Mouse (Mus musculus) stomach, embryonic 14.5 days (tissue): ENCODE data around the gene Lars2. TPM values are rescaled to one million over a fixed set of nuclear protein-coding genes. Genes with fewer than 3 reads are reported as not detected.
"Not testable (repeated sequence)": the region's sequence is repeated elsewhere in the genome, so short reads cannot be mapped to it uniquely, and the experiment has no call there.

Experiments used
- ATAC-seq: fragments of 200-750 bp; cut with Nextera tagmentation; 2 replicates; pipeline ENCODE4 v1.8.0; 2017; ENCODE audit warnings: low read depth, moderate TSS enrichment; ENCODE audit not compliant: insufficient number of reproducible peaks, insufficient read depth, low FRiP score
- H3K27ac ChIP-seq: fragments of 300-500 bp; sonication (generic); 2 replicates; pipeline ENCODE4 v1.5.1; 2014; ENCODE audit warnings: mild to moderate bottlenecking, low read length, moderate library complexity, mixed read lengths
- H3K27me3 ChIP-seq: fragments of 300-500 bp; sonication (generic); 2 replicates; pipeline ENCODE4 v1.6.1; 2014; ENCODE audit warnings: low read length, control low read depth, mixed read lengths; ENCODE audit not compliant: control insufficient read depth, insufficient read depth
- H3K36me3 ChIP-seq: fragments of 300-500 bp; sonication (generic); 2 replicates; pipeline ENCODE4 v1.6.1; 2014; ENCODE audit warnings: mild to moderate bottlenecking, control low read depth, low read length, moderate library complexity, mixed read lengths; ENCODE audit not compliant: control insufficient read depth, insufficient read depth
- H3K4me1 ChIP-seq: fragments of 300-500 bp; sonication (generic); 2 replicates; pipeline ENCODE4 v1.6.1; 2014; ENCODE audit warnings: low read length, control low read depth, mixed read lengths; ENCODE audit not compliant: control insufficient read depth, insufficient read depth
- H3K4me2 ChIP-seq: fragments of 300-500 bp; sonication (generic); replicated peaks from 2 replicates; pipeline ENCODE4 v1.6.1; 2014; ENCODE audit warnings: low read depth, low read length, control low read depth
- H3K4me3 ChIP-seq: fragments of 300-500 bp; sonication (generic); 2 replicates; pipeline ENCODE4 v1.5.1; 2014; ENCODE audit warnings: low read depth, low read length, control low read depth
- H3K9ac ChIP-seq: fragments of 300-500 bp; sonication (generic); replicated peaks from 2 replicates; pipeline ENCODE4 v1.6.1; 2014; ENCODE audit warnings: low read depth, mild to moderate bottlenecking, control low read depth, low read length, moderate library complexity, mixed read lengths
- H3K9me3 ChIP-seq: fragments of 300-500 bp; sonication (generic); 2 replicates; pipeline ENCODE4 v1.6.1; 2016; ENCODE audit warnings: low read depth, low read length, control low read depth; ENCODE audit not compliant: control insufficient read depth
- WGBS: fragments of 180-500 bp; shearing (Covaris S2); extraction: QIAGEN DNeasy Blood & Tissue Kit; methylation state at CpG from one replicate; pipeline ENCODE4 v1.1.7; 2014; 5-methylcytosine and 5-hydroxymethylcytosine counted together
- polyA plus RNA-seq: library from polyadenylated mRNA; unstranded; fragments of >200 nt; fragmentation: Nextera tagmentation; extraction: Ambion mirVana; gene quantifications from 2 replicates; pipeline ENCODE4 v1.2.1, GENCODE M21; 2014

The Lars2 gene
- polyA plus RNA-seq, 1 experiment from 2014 or later: 1,882 TPM

GRCm38 (mm10) chr9:123405231-123405630, 38.5 kb downstream of the Lars2 start:
- H3K36me3 ChIP-seq: no peaks in the 10 kb centered on the region
- WGBS: 87% methylated on average over 1 of the region's 1 CpGs
- H3K27ac ChIP-seq: no peak overlapping the region
- H3K9ac ChIP-seq: no peak overlapping the region
- no peak for ATAC-seq
- H3K4me3 ChIP-seq: no peak overlapping the region
- H3K4me2 ChIP-seq: no peak overlapping the region
- H3K27me3 ChIP-seq: no peaks in the 10 kb centered on the region
- no peaks in the 10 kb centered on the region for H3K9me3 ChIP-seq
- no peaks in the 10 kb centered on the region for H3K4me1 ChIP-seq

GRCm38 (mm10) chr9:123408771-123409170, 42.0 kb downstream of the Lars2 start:
- ATAC-seq: no peak
- H3K36me3 ChIP-seq: peaks cover 3% of the 10 kb centered on the region; the same call in 1 of the 2 replicates
- no peak overlapping the region for H3K27ac ChIP-seq
- no peak overlapping the region for H3K4me2 ChIP-seq
- 91% methylated on average over 2 of the region's 2 CpGs for WGBS
- H3K4me1 ChIP-seq: no peaks in the 10 kb centered on the region
- H3K27me3 ChIP-seq: no peaks in the 10 kb centered on the region
- no peak overlapping the region for H3K4me3 ChIP-seq
- H3K9ac ChIP-seq: no peak overlapping the region
- H3K9me3 ChIP-seq: no peaks in the 10 kb centered on the region

- ATAC-seq: no peak
- Histone ChIP-seq H3K27me3 (no peaks in the 10 kb centered on the region), H3K9ac (no peak overlapping the region), H3K4me3 (no peak overlapping the region), H3K36me3 (0 out of 2 replicates have a peak, but pooled peaks cover 9% of the 10 kb centered on the region), H3K9me3 (no peaks in the 10 kb centered on the region), H3K4me2 (no peak overlapping the region), H3K27ac (no peak overlapping the region), H3K4me1 (peaks cover 7% of the 10 kb centered on the region; the same call in 1 of the 2 replicates)
- 94% methylated on average over 4 of the region's 4 CpGs for WGBS
Measured at GRCm38 (mm10) chr9:123429863-123430262, 63.1 kb downstream of the Lars2 start.

GRCm38 (mm10) chr9:123430973-123431372, 64.2 kb downstream of the Lars2 start:
- H3K27ac ChIP-seq: no peak overlapping the region
- no peak for ATAC-seq

DNA sequence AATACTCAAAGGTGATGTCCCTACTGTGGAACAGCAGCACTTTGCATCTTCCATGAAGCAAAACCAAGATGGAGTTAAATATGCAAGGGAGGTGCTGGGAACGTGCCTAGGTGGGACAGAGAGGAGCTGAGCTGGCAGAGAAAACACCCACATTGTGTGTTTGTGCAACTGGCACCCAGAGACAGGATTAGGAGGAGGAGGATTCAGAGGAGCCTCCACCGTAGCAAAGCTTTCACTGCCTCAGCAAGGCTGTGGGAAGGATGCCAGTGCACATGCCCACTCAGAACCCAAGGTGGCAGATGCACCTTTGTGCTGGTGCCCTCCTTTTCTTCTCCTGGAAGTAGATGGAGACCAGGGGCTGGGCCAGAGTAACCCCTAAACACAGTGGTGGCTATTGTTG, 71.5 kb downstream of the Lars2 start:
- peaks cover 11% of the 10 kb centered on the region; the same call in 1 of the 2 replicates for H3K36me3 ChIP-seq
- WGBS: 81% methylated on average over 2 of the region's 2 CpGs
- H3K4me2 ChIP-seq: no peak overlapping the region
- no peak overlapping the region for H3K4me3 ChIP-seq
- H3K27me3 ChIP-seq: no peaks in the 10 kb centered on the region
- H3K4me1 ChIP-seq: no peaks in the 10 kb centered on the region
- no peak overlapping the region for H3K9ac ChIP-seq
- H3K27ac ChIP-seq: no peak overlapping the region
- no peaks in the 10 kb centered on the region for H3K9me3 ChIP-seq
- no peak for ATAC-seq

More at GRCm38 (mm10) chr9:123430973-123431372, 64.2 kb downstream of the Lars2 start:
- H3K9ac ChIP-seq: no peak overlapping the region
- H3K4me2 ChIP-seq: no peak overlapping the region
- H3K4me1 ChIP-seq: peaks cover 7% of the 10 kb centered on the region; the same call in 1 of the 2 replicates
- no peak overlapping the region for H3K4me3 ChIP-seq
- no peaks in the 10 kb centered on the region for H3K27me3 ChIP-seq
- H3K36me3 ChIP-seq: 0 out of 2 replicates have a peak, but pooled peaks cover 9% of the 10 kb centered on the region
- no peaks in the 10 kb centered on the region for H3K9me3 ChIP-seq

DNA sequence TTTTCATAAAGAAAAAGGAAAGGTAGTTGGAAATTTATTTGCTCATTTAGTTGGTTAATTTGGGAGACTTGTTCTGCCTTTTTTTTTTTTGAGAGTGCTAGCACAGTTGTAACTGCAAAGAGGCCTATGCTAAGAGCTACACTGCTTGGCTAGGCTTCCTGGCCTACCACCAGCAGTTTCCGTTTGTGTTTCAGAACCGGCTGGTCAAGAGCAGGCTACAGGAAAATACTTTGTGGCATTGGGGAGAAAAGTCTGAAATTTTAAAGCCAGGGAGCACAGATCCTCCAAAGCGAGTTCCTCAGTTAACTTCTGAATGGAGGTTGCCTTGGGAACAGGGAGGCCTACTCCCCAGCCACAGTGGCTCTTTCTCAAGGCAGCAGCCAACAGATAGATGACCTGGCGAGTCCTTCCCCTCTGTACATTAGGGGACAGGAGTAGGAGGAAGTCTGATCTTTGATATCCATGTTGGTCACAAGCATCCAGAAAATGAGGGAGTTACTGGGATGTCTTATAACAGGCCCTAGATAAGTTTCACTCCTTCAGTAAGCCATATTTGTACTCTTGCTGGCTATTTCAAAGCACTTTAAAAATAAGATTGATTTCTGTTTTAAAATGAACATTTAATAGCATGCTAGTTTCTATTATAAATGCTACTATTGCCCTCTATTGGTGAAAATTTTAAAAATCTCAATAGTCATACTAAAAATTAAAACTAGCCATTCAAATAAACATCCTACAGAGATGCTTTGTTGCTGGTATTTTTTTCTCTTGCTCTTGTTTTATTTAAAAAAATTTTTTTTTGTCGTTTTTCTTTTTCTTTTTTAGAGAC, 73.7 kb downstream of the Lars2 start:
- Histone ChIP-seq H3K27me3 (no peaks in the 10 kb centered on the region), H3K4me3 (no peak overlapping the region), H3K4me1 (no peaks in the 10 kb centered on the region), H3K36me3 (peaks cover 11% of the 10 kb centered on the region; the same call in 1 of the 2 replicates), H3K9ac (no peak overlapping the region), H3K27ac (peak overlapping the region; percentile 29; the same call in 1 of the 2 replicates), H3K4me2 (no peak overlapping the region), H3K9me3 (no peaks in the 10 kb centered on the region)
- no peak for ATAC-seq
- 42% methylated on average over 5 of the region's 5 CpGs for WGBS

DNA sequence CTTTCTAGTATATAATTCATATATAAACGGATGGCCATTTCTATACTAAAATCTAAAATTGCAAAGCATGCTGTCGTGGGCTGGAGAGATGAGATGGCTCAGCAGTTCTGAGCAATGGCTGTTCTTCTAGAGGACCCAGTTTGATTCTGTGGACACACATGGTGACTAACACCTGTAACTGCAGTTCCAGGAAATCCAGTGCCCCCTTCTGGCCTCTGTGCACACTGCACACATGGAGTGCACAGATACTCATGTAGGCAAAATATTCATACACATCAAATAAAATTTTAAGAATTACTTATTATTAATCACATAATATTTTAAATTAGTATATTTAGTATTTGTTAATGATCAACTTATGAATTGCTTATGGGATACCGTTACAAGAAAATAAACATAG, 80.4 kb downstream of the Lars2 start:
- ATAC-seq, H3K27me3 ChIP-seq, H3K4me1 ChIP-seq, H3K4me2 ChIP-seq, H3K4me3 ChIP-seq, H3K27ac ChIP-seq, H3K9me3 ChIP-seq, H3K36me3 ChIP-seq, H3K9ac ChIP-seq: not testable (repeated sequence)
- 98% methylated on average over 3 of the region's 3 CpGs for WGBS

DNA sequence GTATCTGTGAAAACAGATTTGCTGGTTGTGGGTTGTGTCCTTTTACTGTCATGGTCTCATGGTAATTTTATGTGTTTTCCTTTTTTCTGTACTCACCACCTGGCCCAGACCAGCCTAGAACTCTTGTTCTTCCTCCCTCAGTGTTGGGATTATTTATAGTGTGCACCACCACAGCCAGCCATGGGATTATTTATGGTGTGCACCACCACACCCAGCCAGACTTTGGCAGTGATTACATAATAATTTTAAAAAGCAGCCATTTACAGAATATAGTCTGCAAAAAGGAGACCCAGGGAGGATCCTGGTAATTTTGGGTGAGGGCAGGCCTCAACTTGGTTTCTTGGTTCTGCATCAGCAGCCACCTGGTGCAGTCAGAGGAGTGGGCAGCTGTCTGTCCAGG, 81.9 kb downstream of the Lars2 start:
- no peaks in the 10 kb centered on the region for H3K27me3 ChIP-seq
- no peak overlapping the region for H3K4me3 ChIP-seq
- no peaks in the 10 kb centered on the region for H3K9me3 ChIP-seq
- H3K36me3 ChIP-seq: no peaks in the 10 kb centered on the region; the same call in 1 of the 2 replicates
- no peak overlapping the region for H3K4me2 ChIP-seq
- no peak for ATAC-seq
- H3K4me1 ChIP-seq: no peaks in the 10 kb centered on the region
- H3K27ac ChIP-seq: no peak overlapping the region
- H3K9ac ChIP-seq: no peak overlapping the region
